Mouse (Mus musculus) megakaryocyte, embryonic 14.5 days (primary cell): ENCODE data around the gene Tef.

Experiments used
- FLI1 ChIP-seq: IDR thresholded peaks from 2 replicates; pipeline ENCODE4 v1.6.1; 2012; ENCODE audit warnings: low read length, inconsistent platforms, mixed read lengths
- GATA1 ChIP-seq: IDR thresholded peaks from 3 replicates; pipeline ENCODE4 v1.6.1; 2012; ENCODE audit warnings: mixed read lengths, low read length, inconsistent platforms, borderline replicate concordance

GRCm38 (mm10) chr15:81781816-81782215, 20.4 kb upstream of the Tef start:
- TF ChIP-seq GATA1 (no peak), FLI1 (no peak)
